Mouse (Mus musculus): ENCODE data around the gene Adcy3.

DNA sequence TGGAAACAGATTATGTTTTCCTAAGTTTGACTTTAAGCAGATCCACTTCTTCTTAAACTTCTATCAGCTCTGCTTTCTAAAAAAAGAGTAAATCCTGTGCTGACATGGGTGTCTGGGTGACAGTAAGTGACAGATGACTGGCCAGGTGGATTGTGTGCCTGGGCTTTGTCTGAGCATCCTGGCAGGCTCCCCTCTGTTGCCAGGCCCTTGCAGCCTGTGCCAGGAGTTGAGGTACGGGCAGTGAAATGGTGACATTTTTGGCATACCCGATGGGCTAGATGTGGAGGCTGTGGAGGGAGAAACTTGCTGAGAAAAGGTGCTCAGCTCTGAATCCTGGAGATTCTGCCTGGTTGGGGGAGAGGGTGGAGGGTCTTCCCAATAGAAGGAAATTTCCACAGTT is 24.6 kb downstream of the Adcy3 start:
- TF ChIP-seq POLR2A (IDR thresholded peaks at IDR 0.05; ENCODE audit: borderline replicate concordance, extremely low read depth, low read depth, low read length) (no peak), CTCF (IDR thresholded peaks at IDR 0.05; ENCODE audit: insufficient read depth, low read length) (no peak)
